Comparison of ENCODE assay signal across 22 mouse cellular contexts in genomic region chr11:119665308-119665702, GRCm38 (mm10).
"Had no signal": no experiment of that assay in that cellular context is flagged by ENCODE, and none has a peak within 500 bp of the region (broad histone marks: within the 10 kb centered on the region; RNA-seq: fewer than 3 reads in every experiment).

No protein-coding gene starts in this region.

- H3K4me3 ChIP-seq: heart, embryonic 10.5 days; heart, embryonic 12.5 days; hindbrain, embryonic 10.5 days; intestine, embryonic 15.5 days; layer of hippocampus, adult 2 months; limb, embryonic 10.5 days; limb, embryonic 12.5 days; liver, embryonic 13.5 days; liver, embryonic 15.5 days had no signal

- DNase-seq: gastrocnemius, postnatal 14 days; gastrocnemius, postnatal 36 days; heart, adult 18-20 months; heart, postnatal 10 days; heart, postnatal 4 days; kidney, adult 18-20 months; kidney, adult 8-10 months; kidney, postnatal 10 days; kidney, postnatal 25 days; kidney, postnatal 4 days; liver; liver, embryonic 13.5 days had no signal

- H3K27me3 ChIP-seq: heart, embryonic 12.5 days; intestine, embryonic 15.5 days; limb, embryonic 12.5 days; liver, embryonic 13.5 days; liver, embryonic 15.5 days had no signal

- H3K27ac ChIP-seq: intestine, embryonic 15.5 days; layer of hippocampus, adult 2 months; limb, embryonic 10.5 days; limb, embryonic 12.5 days; liver, embryonic 13.5 days; liver, embryonic 15.5 days had no signal

- H3K4me2 ChIP-seq: heart, embryonic 12.5 days; hindbrain, embryonic 14.5 days; intestine, embryonic 15.5 days; limb, embryonic 12.5 days; liver, embryonic 11.5 days; liver, embryonic 13.5 days; liver, embryonic 15.5 days had no signal

- H3K36me3 ChIP-seq: heart, embryonic 10.5 days; heart, embryonic 12.5 days; hindbrain, embryonic 10.5 days; intestine, embryonic 15.5 days; limb, embryonic 10.5 days; limb, embryonic 12.5 days; liver, embryonic 13.5 days; liver, embryonic 15.5 days had no signal
